Mouse (Mus musculus) CD4-positive, CD25-positive, alpha-beta regulatory T cell, adult 4 months (primary cell): ENCODE data around the gene Prima1. TPM values are rescaled to one million over a fixed set of nuclear protein-coding genes. Genes with fewer than 3 reads are reported as not detected.

ENCODE experiments used
- ATAC-seq: one replicate; pipeline ENCODE4 v1.8.0; 2017
- polyA plus RNA-seq, 2 experiments: library from polyadenylated mRNA; unstranded; fragments of 100-300 nt; shearing (Covaris generic); gene quantifications; one replicate each; pipeline ENCODE4 v1.2.1; 2017

Prima1 gene
- polyA plus RNA-seq, 2 experiments from 2014 or later, result not detected

DNA sequence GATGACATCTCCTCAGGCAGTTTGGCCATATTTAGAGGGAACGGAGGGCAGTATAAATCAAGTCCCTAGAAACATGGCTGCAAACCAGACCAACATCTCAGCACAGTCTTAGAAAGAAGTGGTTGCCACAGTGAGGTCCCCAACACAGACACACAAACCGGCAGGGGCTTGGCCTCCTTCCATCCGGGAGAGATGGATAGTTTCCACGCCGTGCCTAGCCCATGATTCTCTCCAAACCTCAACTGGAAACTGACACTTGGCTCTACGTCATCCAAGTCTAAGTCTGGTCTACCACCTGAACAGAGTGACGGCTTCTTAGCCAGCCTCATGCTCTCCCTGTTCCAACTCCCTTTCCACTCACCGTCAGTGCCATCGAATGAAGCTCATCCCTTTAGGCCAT is 18.3 kb downstream of the Prima1 start:
- no peak for ATAC-seq

- no peak for ATAC-seq
Observed at GRCm38 (mm10) chr12:103215877-103216610, 25.9 kb downstream of the Prima1 start.

- no peak for ATAC-seq
Observed at GRCm38 (mm10) chr12:103214797-103215196, 27.2 kb downstream of the Prima1 start.

- ATAC-seq, result no peak
Observed at GRCm38 (mm10) chr12:103214270-103214669, 27.7 kb downstream of the Prima1 start.

DNA sequence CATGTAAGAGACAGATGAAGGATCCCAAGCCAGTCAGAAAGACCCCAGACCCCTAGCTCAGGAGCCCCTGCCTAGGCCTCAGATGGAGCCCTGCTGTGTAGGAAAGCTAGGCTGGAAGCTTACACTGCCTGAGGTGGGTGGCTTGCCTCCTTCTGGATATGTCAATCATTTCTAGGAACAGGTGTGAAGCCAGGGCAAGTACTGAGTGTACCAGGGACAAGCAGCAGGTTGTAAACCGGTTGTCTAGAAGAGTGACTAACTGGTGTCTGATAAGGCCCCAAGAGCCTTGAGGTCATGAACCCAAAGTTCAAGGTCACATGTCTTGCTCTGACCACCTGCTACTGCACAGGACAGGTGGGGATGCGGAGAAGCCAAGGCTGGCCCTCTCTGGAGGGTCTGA is 28.4 kb downstream of the Prima1 start:
- ATAC-seq, result no peak

DNA sequence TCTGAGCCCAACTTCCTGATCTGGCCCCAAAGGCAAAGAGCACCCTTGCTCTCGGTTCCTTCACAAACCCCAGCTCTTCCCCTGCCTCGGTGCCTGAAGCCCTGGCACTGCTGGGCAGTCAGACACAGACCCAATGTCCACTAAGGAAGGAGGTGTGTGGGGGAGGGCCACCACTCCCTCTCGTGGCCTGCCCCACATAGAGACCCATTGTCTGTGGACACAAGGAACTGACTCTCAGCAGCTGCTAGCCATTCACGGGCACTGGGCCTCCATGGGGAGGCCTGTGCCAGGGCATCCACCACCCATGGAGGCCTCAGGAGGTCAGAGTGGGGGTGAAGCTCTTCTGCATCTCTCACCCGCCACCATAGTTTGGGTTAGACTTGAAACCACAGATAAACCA is 30.9 kb downstream of the Prima1 start:
- ATAC-seq, result no peak

- ATAC-seq, result no peak
Observed at GRCm38 (mm10) chr12:103209581-103209980, 32.4 kb downstream of the Prima1 start.

DNA sequence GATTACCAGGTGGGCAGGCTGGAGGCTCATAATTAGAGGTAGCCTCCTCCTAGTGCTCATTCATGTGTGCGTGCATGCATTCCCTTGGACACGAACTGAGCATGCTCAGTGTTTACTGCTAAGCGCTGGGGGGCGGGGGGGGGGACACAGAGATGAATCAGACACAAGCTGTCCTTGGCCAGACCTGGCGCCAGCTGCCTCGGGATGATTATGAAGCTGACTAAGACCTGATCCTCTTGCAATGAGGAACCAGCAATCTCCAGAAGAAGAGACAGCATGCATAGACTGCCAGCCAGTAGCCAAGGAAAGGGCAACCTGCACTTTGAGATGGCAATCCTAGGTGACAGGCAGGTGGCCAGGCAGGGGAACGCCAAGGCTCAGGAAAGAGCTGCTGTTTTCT is 36.4 kb downstream of the Prima1 start:
- ATAC-seq, result no peak

- no peak for ATAC-seq
Observed at GRCm38 (mm10) chr12:103202592-103203544, 39.1 kb downstream of the Prima1 start.

- ATAC-seq, result no peak
Observed at GRCm38 (mm10) chr12:103192996-103193395, 49.0 kb downstream of the Prima1 start.

DNA sequence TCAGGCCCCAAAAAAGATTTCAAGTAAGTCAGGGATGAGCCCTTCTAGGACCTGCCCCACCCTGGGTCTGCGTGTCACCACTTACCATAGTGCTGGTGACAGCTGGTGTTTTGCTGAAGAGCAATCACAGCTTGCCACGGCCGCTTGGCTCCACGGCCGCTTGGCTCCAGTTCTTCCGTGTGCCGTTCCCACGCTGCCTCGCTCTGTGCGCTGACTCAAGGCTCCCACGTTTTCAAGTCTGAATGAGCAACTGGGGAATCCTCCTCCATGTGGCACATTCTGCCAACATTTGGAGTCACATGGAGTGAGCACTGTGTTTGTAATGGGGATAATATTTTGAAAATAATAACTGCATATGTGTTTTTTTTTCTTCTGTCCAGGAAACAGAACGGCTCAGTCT is 52.2 kb downstream of the Prima1 start:
- ATAC-seq, result no peak

DNA sequence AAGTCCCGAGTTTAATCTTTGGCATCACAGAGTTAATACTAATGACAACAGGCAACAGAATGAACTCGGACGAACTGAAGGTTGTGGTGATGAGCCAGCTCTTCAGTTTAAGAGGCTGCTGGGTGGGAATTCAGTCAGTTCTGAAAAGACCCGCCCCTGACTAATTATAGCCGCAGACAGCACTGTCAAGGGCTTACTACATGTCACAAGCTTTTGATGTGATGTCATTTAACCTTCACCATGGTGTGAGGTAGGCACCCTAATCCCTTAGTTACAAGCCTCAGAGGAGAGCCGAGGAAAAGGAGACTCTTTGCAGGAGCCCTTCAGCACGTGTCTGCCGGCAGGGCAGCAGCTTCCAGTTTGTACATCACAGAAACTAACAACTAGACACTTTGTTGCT is 53.7 kb downstream of the Prima1 start:
- ATAC-seq, result no peak

DNA sequence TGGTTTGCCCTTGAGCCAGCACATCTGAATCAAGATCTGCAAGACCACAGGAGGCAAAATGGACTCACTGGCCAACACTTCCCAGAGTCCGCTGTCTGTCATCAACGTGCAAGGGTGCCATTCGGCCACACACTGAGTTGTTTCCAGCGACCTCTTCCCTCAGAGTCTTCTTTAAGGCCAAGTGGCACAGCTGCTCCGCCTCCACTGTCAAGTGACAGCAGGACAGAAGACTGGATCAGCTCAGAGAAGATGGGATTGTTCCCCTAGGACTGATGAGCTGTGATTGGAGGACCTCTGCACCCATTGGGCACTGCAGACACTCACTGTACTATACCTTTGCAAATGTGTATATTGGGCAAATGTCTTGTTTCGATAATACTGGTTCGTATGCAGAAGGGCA is 54.9 kb downstream of the Prima1 start:
- ATAC-seq, result no peak

DNA sequence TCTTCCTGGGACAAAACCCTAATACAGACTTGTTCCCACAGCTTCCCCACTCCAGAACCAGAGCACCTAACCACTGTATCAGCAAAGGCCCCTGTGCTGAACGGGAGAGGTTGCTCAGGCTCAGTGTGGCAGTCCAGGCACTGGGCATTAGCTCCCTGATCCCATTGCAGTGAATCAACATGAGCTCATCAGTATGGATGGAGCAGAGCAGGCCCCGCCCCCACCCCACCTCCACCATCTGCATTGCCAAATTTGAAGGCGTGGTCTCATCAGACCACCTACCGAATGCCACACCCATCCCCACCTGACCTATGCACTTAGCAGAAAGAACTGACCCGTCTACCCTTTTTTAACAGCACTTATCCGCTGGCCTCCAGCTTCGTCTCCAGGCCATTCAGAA is 58.9 kb downstream of the Prima1 start:
- ATAC-seq, result no peak

DNA sequence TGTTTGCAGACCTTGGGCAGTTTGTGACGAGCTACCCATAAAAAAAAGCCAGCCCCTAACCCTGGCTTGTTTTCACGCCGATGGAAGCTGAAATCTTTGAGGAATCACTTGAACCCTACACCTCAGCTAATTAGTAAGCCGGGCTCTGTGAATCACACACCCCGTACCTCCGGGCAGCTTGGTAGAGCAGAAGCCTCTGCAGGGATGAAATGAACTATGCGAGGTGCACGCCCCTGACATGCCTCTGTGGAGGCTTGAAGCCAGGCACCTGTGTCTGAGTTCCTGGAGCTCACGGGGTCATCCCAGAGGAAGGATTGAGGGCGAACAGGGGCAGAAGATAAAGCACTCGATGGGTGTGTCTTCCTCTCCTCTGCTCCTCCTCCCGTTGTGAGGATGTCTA is 73.1 kb downstream of the Prima1 start:
- ATAC-seq, result no peak

GRCm38 (mm10) chr12:103164101-103165030 is 77.6 kb downstream of the Prima1 start:
- ATAC-seq, result no peak

- no peak for ATAC-seq
Observed at GRCm38 (mm10) chr12:103163596-103163995, 78.4 kb downstream of the Prima1 start.

DNA sequence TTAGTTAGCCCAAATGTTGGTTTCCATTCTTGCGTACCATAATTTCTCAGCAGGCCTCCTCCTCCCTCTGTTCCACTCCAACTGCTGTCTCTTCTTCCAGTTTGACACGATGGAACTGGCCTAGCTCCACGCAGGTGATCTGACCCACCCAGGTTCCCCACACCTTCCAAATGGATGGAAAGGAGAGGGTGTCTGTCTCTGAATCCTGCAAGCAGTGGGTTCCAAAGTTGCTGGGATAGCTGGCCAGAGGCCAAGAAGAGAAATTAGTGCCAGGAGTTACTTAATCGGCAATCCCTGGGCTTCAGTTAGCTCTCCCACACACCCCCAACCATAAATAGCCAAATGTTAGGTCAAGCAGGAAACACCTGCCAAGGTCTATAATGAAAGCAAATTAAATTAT is 81.2 kb downstream of the Prima1 start:
- no peak for ATAC-seq

GRCm38 (mm10) chr12:103159016-103159415 is 82.9 kb downstream of the Prima1 start:
- no peak for ATAC-seq

DNA sequence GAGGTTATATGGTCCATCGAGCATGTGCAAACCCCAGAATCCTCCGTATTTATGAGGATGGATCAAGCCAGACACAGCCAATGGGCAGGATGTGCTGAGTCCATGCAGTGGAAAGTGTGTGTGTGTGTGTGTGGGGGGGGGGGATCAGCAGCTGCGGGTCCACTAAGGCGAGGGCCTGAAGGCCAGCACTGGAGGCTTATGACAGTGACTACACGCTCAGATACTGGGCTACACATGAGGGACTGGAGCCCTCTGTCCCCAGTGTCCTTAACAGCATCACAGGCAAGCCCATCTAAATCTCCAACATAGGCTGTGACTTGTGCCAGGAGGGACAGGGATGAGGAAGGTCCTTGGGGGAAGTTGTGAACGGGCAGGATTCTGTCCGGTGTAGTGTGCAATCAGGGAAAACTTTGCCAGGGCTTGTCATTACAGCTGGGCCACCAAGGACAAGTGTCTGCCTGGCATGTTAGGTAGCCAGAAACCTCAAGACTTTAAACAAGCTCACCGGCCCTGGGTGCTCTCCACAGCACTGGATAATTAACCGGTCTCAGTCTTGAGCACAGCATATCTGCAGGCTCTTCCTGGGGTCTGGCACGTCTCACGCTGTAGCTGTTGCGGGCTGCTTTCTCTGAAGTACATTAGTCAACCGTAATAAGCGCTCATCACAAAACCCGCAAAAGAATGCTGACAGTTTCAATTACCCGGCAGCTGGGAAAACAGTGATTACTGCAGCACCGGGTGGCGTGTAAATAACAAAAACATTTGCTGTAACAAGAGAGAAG is 84.6 kb downstream of the Prima1 start:
- no peak for ATAC-seq

- ATAC-seq, result no peak
Observed at GRCm38 (mm10) chr12:103155406-103155805, 86.5 kb downstream of the Prima1 start.

GRCm38 (mm10) chr12:103154927-103155326 is 87.0 kb downstream of the Prima1 start:
- no peak for ATAC-seq
